Mouse (Mus musculus): Measurements from ENCODE around the gene Adad2. TPM values are rescaled to one million over a fixed set of nuclear protein-coding genes. Genes with fewer than 3 reads are reported as not detected.

Gene Adad2
- not detected in 2 replicates for polyA plus RNA-seq (2014; fragmentation: Nextera tagmentation; extraction: Ambion mirVana)

DNA sequence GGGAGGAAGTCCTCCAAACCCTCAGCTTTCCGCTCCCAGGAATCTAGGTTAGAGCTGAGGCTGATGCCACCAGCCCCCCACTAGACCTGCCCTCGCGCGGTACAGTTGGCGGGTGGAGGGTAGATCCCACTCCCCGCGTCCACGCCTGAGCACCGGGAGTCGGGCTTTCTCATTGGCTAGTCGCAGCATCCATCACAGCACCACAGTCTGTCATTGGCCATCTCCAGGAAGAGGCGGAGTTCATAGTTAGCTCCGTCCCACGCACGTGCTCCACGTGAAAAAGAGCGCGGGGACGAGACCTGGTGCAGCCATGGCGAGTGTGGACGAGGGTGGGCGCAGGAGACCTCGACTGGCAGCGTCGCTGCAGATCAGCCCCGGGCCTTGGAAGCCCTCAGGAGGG lies at the start of gene Adad2:
Gene Adad2 (plus strand): TSS at position 277 of the 400 bp plus-strand sequence.
- Histone ChIP-seq H3K36me3 (ENCODE audit: control insufficient read depth, insufficient read depth, low read length) (no peaks in the 10 kb centered on the region), H3K27ac (ENCODE audit: low read length) (no peak within 1 kb of the TSS), H3K4me2 (replicated peaks; ENCODE audit: low read depth, low read length) (no peak within 1 kb of the TSS), H3K4me3 (ENCODE audit: low read depth, low read length) (no peak within 1 kb of the TSS), H3K9me3 (ENCODE audit: control insufficient read depth, low read depth, low read length) (peaks cover 5% of the 10 kb centered on the region; the same call in 1 of the 2 replicates), H3K27me3 (ENCODE audit: control insufficient read depth, insufficient read depth, low read length) (no peaks in the 10 kb centered on the region), H3K9ac (replicated peaks; ENCODE audit: low read depth, low read length) (no peak within 1 kb of the TSS), H3K4me1 (ENCODE audit: control insufficient read depth, insufficient read depth, low read length) (no peaks in the 10 kb centered on the region)
- no peak for ATAC-seq (ENCODE audit: insufficient number of reproducible peaks, insufficient read depth, low FRiP score, low read depth)
- 82% methylated on average over 26 of the region's 26 CpGs for WGBS

DNA sequence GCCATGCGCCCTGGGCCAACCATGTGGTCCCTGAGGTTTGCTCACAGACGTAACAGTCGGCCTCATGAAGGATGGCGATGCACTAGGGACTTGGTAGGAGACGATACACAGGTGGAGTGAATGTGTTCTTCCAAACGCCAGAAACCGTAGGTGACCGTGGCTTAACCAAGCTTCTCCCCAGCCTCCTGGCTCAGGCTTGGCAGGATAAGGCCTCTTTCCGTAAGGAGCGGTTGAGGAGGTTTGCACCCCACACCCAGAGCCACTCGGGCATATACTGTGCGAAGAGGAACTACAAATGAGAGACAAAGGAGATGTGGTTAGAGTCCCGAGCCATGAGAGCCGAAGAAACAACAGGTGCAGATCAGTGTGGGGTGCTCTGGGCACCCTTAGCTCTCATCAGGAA lies 48.7 kb upstream of the Adad2 start:
- no peak overlapping the region for H3K27ac ChIP-seq (ENCODE audit: low read length)
- 91% methylated on average over 14 of the region's 14 CpGs for WGBS
- no peak overlapping the region for H3K4me3 ChIP-seq (ENCODE audit: low read depth, low read length)
- H3K4me2 ChIP-seq (replicated peaks; ENCODE audit: low read depth, low read length): no peak overlapping the region
- ATAC-seq (ENCODE audit: insufficient number of reproducible peaks, insufficient read depth, low FRiP score, low read depth): no peak
- H3K9me3 ChIP-seq (ENCODE audit: control insufficient read depth, low read depth, low read length): no peaks in the 10 kb centered on the region
- no peaks in the 10 kb centered on the region for H3K27me3 ChIP-seq (ENCODE audit: control insufficient read depth, insufficient read depth, low read length)
- no peak overlapping the region for H3K9ac ChIP-seq (replicated peaks; ENCODE audit: low read depth, low read length)
- peaks cover 25% of the 10 kb centered on the region for H3K36me3 ChIP-seq (ENCODE audit: control insufficient read depth, insufficient read depth, low read length)
- H3K4me1 ChIP-seq (ENCODE audit: control insufficient read depth, insufficient read depth, low read length): peaks cover 4% of the 10 kb centered on the region; the same call in 1 of the 2 replicates

GRCm38 (mm10) chr8:119566367-119566766 lies 46.2 kb upstream of the Adad2 start:
- H3K36me3 ChIP-seq (ENCODE audit: control insufficient read depth, insufficient read depth, low read length): peaks cover 25% of the 10 kb centered on the region
- H3K4me2 ChIP-seq (replicated peaks; ENCODE audit: low read depth, low read length): no peak overlapping the region
- ATAC-seq (ENCODE audit: insufficient number of reproducible peaks, insufficient read depth, low FRiP score, low read depth): no peak
- WGBS: 71% methylated on average over 11 of the region's 11 CpGs
- no peaks in the 10 kb centered on the region for H3K4me1 ChIP-seq (ENCODE audit: control insufficient read depth, insufficient read depth, low read length)
- no peaks in the 10 kb centered on the region for H3K9me3 ChIP-seq (ENCODE audit: control insufficient read depth, low read depth, low read length)
- no peak overlapping the region for H3K9ac ChIP-seq (replicated peaks; ENCODE audit: low read depth, low read length)
- H3K27me3 ChIP-seq (ENCODE audit: control insufficient read depth, insufficient read depth, low read length): no peaks in the 10 kb centered on the region
- H3K4me3 ChIP-seq (ENCODE audit: low read depth, low read length): no peak overlapping the region
- H3K27ac ChIP-seq (ENCODE audit: low read length): no peak overlapping the region

GRCm38 (mm10) chr8:119568251-119568650 lies 44.3 kb upstream of the Adad2 start:
- ATAC-seq (ENCODE audit: insufficient number of reproducible peaks, insufficient read depth, low FRiP score, low read depth): no peak

DNA sequence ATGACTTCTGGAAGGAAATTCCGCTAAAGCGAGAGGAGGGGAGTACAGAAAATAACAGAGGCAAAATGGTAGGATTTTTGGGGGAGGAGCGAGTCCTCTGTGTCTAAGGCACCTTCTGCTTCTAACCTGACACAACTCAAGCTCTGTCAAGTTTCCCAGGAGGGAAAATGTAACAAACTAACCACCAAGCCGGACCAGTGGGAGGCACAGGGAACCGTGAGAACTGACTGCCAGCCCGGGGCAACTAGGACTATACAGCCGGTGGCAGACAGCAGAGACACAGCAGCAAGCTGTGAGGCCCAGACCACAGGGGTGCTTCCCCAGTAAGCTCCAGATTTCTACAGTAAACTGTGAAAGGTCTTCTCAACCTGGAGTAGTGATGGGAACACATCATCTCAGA lies 43.6 kb upstream of the Adad2 start:
- no peak for ATAC-seq (ENCODE audit: insufficient number of reproducible peaks, insufficient read depth, low FRiP score, low read depth)
- WGBS: 57% methylated on average over 7 of the region's 7 CpGs
- Histone ChIP-seq H3K4me2 (replicated peaks; ENCODE audit: low read depth, low read length) (no peak overlapping the region), H3K9me3 (ENCODE audit: control insufficient read depth, low read depth, low read length) (no peaks in the 10 kb centered on the region), H3K36me3 (ENCODE audit: control insufficient read depth, insufficient read depth, low read length) (peaks cover 11% of the 10 kb centered on the region; the same call in 1 of the 2 replicates), H3K4me1 (ENCODE audit: control insufficient read depth, insufficient read depth, low read length) (no peaks in the 10 kb centered on the region; the same call in 1 of the 2 replicates), H3K27me3 (ENCODE audit: control insufficient read depth, insufficient read depth, low read length) (no peaks in the 10 kb centered on the region), H3K9ac (replicated peaks; ENCODE audit: low read depth, low read length) (0 out of 2 replicates have a peak overlapping the region, but pooled peaks have one; percentile 18), H3K27ac (ENCODE audit: low read length) (no peak overlapping the region), H3K4me3 (ENCODE audit: low read depth, low read length) (no peak overlapping the region)

More at GRCm38 (mm10) chr8:119568251-119568650, 44.3 kb upstream of the Adad2 start:
- WGBS: 81% methylated on average over 9 of the region's 9 CpGs
- no peaks in the 10 kb centered on the region for H3K9me3 ChIP-seq (ENCODE audit: control insufficient read depth, low read depth, low read length)
- no peaks in the 10 kb centered on the region for H3K4me1 ChIP-seq (ENCODE audit: control insufficient read depth, insufficient read depth, low read length)
- no peak overlapping the region for H3K27ac ChIP-seq (ENCODE audit: low read length)
- no peak overlapping the region for H3K4me2 ChIP-seq (replicated peaks; ENCODE audit: low read depth, low read length)
- H3K9ac ChIP-seq (replicated peaks; ENCODE audit: low read depth, low read length): no peak overlapping the region
- peaks cover 18% of the 10 kb centered on the region for H3K36me3 ChIP-seq (ENCODE audit: control insufficient read depth, insufficient read depth, low read length)
- H3K4me3 ChIP-seq (ENCODE audit: low read depth, low read length): no peak overlapping the region
- no peaks in the 10 kb centered on the region for H3K27me3 ChIP-seq (ENCODE audit: control insufficient read depth, insufficient read depth, low read length)

DNA sequence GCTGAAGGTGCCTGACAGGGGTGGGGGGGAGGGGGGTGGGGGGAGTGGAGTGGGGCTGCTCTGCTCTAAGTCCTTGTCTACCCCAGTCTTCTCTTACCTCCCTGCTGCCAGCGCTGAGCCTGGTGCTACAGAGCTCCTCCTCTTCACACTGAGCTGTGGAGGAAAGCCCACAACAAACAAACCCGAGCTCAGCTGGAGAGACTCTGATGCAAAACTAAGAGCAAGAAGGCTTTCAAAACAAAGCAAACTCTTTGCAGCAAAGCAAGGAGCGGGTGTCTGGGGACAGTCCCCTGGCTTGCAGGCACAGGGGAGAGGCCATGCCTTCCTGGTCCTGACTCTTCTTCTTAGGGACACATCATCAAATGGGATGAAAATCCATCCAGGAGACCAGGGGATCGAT lies 42.7 kb upstream of the Adad2 start:
- H3K4me3 ChIP-seq (ENCODE audit: low read depth, low read length): no peak overlapping the region
- H3K9me3 ChIP-seq (ENCODE audit: control insufficient read depth, low read depth, low read length): no peaks in the 10 kb centered on the region
- ATAC-seq (ENCODE audit: insufficient number of reproducible peaks, insufficient read depth, low FRiP score, low read depth): no peak
- peaks cover 2% of the 10 kb centered on the region; the same call in 1 of the 2 replicates for H3K4me1 ChIP-seq (ENCODE audit: control insufficient read depth, insufficient read depth, low read length)
- H3K36me3 ChIP-seq (ENCODE audit: control insufficient read depth, insufficient read depth, low read length): peaks cover 6% of the 10 kb centered on the region; the same call in 1 of the 2 replicates
- 38% methylated on average over 4 of the region's 4 CpGs for WGBS
- H3K4me2 ChIP-seq (replicated peaks; ENCODE audit: low read depth, low read length): no peak overlapping the region
- no peaks in the 10 kb centered on the region for H3K27me3 ChIP-seq (ENCODE audit: control insufficient read depth, insufficient read depth, low read length)
- no peak overlapping the region for H3K27ac ChIP-seq (ENCODE audit: low read length)
- no peak overlapping the region for H3K9ac ChIP-seq (replicated peaks; ENCODE audit: low read depth, low read length)

DNA sequence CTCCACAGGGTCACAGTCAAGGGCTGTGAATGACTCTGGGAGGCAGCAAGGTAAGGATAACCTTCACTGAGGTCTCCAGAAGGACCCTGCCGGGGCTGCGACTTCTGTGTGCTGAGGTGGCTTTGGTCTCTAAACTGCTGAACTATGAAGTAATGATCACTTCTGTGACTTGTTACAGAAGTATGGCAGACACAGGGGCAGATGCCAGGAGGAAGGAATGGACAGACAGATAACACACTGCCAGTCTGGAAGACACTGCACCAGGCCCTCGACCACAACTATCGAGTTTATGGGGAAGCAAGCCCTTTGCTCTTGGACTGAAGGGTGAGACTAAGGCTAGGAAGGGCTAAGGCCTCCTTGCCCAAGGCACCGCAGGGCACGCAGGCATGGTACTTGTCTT lies 41.4 kb upstream of the Adad2 start:
- Histone ChIP-seq H3K36me3 (ENCODE audit: control insufficient read depth, insufficient read depth, low read length) (no peaks in the 10 kb centered on the region), H3K4me1 (ENCODE audit: control insufficient read depth, insufficient read depth, low read length) (peaks cover 2% of the 10 kb centered on the region; the same call in 1 of the 2 replicates), H3K4me2 (replicated peaks; ENCODE audit: low read depth, low read length) (no peak overlapping the region), H3K9ac (replicated peaks; ENCODE audit: low read depth, low read length) (no peak overlapping the region), H3K9me3 (ENCODE audit: control insufficient read depth, low read depth, low read length) (no peaks in the 10 kb centered on the region), H3K4me3 (ENCODE audit: low read depth, low read length) (no peak overlapping the region), H3K27me3 (ENCODE audit: control insufficient read depth, insufficient read depth, low read length) (no peaks in the 10 kb centered on the region), H3K27ac (ENCODE audit: low read length) (no peak overlapping the region)
- no peak for ATAC-seq (ENCODE audit: insufficient number of reproducible peaks, insufficient read depth, low FRiP score, low read depth)
- 88% methylated on average over 6 of the region's 6 CpGs for WGBS

DNA sequence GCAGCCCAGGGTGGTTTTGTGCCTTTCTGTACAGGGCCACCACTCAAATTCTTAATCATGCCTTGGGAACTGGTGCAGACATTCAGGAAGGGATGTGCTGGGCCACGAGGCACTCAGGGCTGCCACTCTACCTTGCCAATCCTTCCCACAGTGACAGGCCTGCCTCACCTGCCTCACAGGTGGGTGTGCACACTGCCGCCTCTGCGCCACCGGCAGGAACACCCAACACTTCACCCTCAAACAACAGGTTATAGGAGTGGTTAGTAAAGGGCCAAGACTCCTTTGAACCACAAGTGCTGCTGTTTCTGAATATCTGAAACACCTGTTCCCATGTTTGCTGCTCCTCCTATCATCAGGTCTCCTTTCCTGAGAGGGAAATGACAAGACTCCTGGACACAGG lies 40.1 kb upstream of the Adad2 start:
- no peak overlapping the region for H3K4me3 ChIP-seq (ENCODE audit: low read depth, low read length)

More for the DNA sequence above, 40.1 kb upstream of the Adad2 start:
- Histone ChIP-seq H3K4me1 (ENCODE audit: control insufficient read depth, insufficient read depth, low read length) (peaks cover 2% of the 10 kb centered on the region; the same call in 1 of the 2 replicates), H3K9me3 (ENCODE audit: control insufficient read depth, low read depth, low read length) (no peaks in the 10 kb centered on the region), H3K36me3 (ENCODE audit: control insufficient read depth, insufficient read depth, low read length) (no peaks in the 10 kb centered on the region), H3K4me2 (replicated peaks; ENCODE audit: low read depth, low read length) (no peak overlapping the region), H3K27me3 (ENCODE audit: control insufficient read depth, insufficient read depth, low read length) (no peaks in the 10 kb centered on the region), H3K9ac (replicated peaks; ENCODE audit: low read depth, low read length) (no peak overlapping the region), H3K27ac (ENCODE audit: low read length) (no peak overlapping the region)
- ATAC-seq (ENCODE audit: insufficient number of reproducible peaks, insufficient read depth, low FRiP score, low read depth): no peak
- whole genome bisulfite sequencing: 68% methylated on average over 4 of the region's 4 CpGs

Data from stomach, embryonic 14.5 days (tissue).